Mouse (Mus musculus) heart, embryonic 15.5 days (tissue): ENCODE measurements around the gene Zfp185. TPM values are rescaled to one million over a fixed set of nuclear protein-coding genes. Genes with fewer than 3 reads are reported as not detected.

Experiments
- ATAC-seq: fragments of 200-750 bp; cut with Nextera tagmentation; replicated peaks from 2 replicates; pipeline ENCODE4 v1.8.0; 2017; ENCODE audit warnings: low read depth, moderate TSS enrichment; ENCODE audit not compliant: insufficient number of reproducible peaks, insufficient read depth, low FRiP score
- H3K27ac ChIP-seq: fragments of 300-500 bp; sonication (generic); 2 replicates; pipeline ENCODE4 v1.5.1; 2015; ENCODE audit warnings: mild to moderate bottlenecking, inconsistent platforms
- H3K27me3 ChIP-seq: fragments of 300-500 bp; sonication (generic); 2 replicates; pipeline ENCODE4 v1.6.1; 2015; ENCODE audit warnings: inconsistent platforms
- H3K36me3 ChIP-seq: fragments of 300-500 bp; sonication (generic); 2 replicates; pipeline ENCODE4 v1.6.1; 2015; ENCODE audit warnings: mild to moderate bottlenecking, inconsistent platforms
- H3K4me1 ChIP-seq: fragments of 300-500 bp; sonication (generic); replicated peaks from 2 replicates; pipeline ENCODE4 v1.6.1; 2015; ENCODE audit warnings: inconsistent platforms
- H3K4me2 ChIP-seq: fragments of 300-500 bp; sonication (generic); 2 replicates; pipeline ENCODE4 v1.6.1; 2015; ENCODE audit warnings: inconsistent platforms, mild to moderate bottlenecking, moderate library complexity
- H3K4me3 ChIP-seq: fragments of 300-500 bp; sonication (generic); 2 replicates; pipeline ENCODE4 v1.5.1; 2015; ENCODE audit warnings: mild to moderate bottlenecking, inconsistent platforms
- H3K9ac ChIP-seq: fragments of 300-500 bp; sonication (generic); 2 replicates; pipeline ENCODE4 v1.6.1; 2015; ENCODE audit warnings: mild to moderate bottlenecking, inconsistent platforms
- H3K9me3 ChIP-seq: fragments of 300-500 bp; sonication (generic); replicated peaks from 2 replicates; pipeline ENCODE4 v1.6.1; 2016; ENCODE audit warnings: inconsistent platforms
- WGBS: fragments of 180-500 bp; shearing (Covaris S2); methylation state at CpG from one replicate; pipeline ENCODE4 v1.1.7; 2015; ENCODE audit warnings: mixed read lengths; 5-methylcytosine and 5-hydroxymethylcytosine counted together
- polyA plus RNA-seq: library from polyadenylated mRNA; unstranded; fragments of >200 nt; fragmentation: Nextera tagmentation; extraction: Ambion mirVana; gene quantifications from 2 replicates; pipeline ENCODE4 v1.2.1, GENCODE M21; 2015

The Zfp185 gene
- polyA plus RNA-seq, 1 experiment from 2014 or later = 3.5 TPM

- Histone ChIP-seq H3K27me3 (no peaks in the 10 kb centered on the region; the same call in 1 of the 2 replicates), H3K4me3 (no peak overlapping the region), H3K36me3 (no peaks in the 10 kb centered on the region), H3K9me3 (no peaks in the 10 kb centered on the region), H3K9ac (no peak overlapping the region), H3K4me1 (no peaks in the 10 kb centered on the region), H3K4me2 (no peak overlapping the region), H3K27ac (no peak overlapping the region)
- ATAC-seq = no peak
- WGBS = 53% methylated on average over 3 of the region's 3 CpGs
These were observed 8.4 kb downstream of the Zfp185 start for GRCm38 (mm10) chrX:72995542-72995941.

DNA sequence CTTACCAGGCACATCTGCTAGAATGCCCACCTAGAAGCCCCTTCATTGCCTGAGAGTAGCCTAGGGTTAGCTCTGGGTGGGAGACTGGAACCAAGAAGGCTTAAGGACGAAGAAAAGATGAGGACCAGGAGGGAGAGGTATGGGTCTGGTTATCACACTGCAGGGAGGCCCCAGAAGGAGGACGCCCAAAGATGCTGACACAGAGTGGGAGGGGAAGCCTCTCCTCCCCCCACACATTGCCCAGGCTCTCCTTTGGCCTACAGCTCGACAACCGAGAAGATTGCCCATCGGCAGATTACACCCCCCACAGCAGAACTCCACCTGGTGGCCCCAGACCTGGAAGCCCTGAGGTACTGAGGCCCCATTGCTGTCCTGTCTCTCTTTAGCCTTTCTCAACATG, 16.0 kb downstream of the Zfp185 start:
- Histone ChIP-seq H3K4me3 (no peak overlapping the region), H3K4me2 (no peak overlapping the region), H3K4me1 (no peaks in the 10 kb centered on the region), H3K27me3 (no peaks in the 10 kb centered on the region), H3K9me3 (no peaks in the 10 kb centered on the region), H3K27ac (no peak overlapping the region), H3K9ac (no peak overlapping the region), H3K36me3 (no peaks in the 10 kb centered on the region)
- 66% methylated on average over 5 of the region's 5 CpGs for whole genome bisulfite sequencing
- ATAC-seq = no peak

DNA sequence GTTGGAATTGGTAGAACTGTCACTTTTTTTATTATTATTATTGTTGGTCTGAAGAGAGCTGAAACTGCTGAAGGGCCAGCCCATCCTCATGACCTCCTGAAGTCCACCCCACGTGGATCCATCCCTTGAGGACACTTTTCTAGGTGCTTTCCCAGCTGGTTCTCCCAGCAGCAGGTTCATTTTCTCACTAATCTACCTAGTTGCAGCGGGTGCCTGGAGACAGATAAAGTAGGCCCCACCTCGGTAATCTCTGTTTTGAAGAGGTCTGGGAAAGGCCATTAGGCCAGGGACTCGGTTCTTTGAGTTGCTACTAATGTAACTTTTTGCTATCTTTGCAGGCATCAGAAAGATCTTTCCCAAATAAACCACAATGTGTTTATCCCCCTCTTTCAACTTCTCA, 18.5 kb downstream of the Zfp185 start:
- Histone ChIP-seq H3K27ac (no peak overlapping the region), H3K9me3 (no peaks in the 10 kb centered on the region), H3K4me1 (no peaks in the 10 kb centered on the region), H3K4me3 (no peak overlapping the region), H3K4me2 (no peak overlapping the region), H3K9ac (no peak overlapping the region), H3K36me3 (no peaks in the 10 kb centered on the region), H3K27me3 (no peaks in the 10 kb centered on the region)
- WGBS = 57% methylated on average over 4 of the region's 4 CpGs
- ATAC-seq = no peak

DNA sequence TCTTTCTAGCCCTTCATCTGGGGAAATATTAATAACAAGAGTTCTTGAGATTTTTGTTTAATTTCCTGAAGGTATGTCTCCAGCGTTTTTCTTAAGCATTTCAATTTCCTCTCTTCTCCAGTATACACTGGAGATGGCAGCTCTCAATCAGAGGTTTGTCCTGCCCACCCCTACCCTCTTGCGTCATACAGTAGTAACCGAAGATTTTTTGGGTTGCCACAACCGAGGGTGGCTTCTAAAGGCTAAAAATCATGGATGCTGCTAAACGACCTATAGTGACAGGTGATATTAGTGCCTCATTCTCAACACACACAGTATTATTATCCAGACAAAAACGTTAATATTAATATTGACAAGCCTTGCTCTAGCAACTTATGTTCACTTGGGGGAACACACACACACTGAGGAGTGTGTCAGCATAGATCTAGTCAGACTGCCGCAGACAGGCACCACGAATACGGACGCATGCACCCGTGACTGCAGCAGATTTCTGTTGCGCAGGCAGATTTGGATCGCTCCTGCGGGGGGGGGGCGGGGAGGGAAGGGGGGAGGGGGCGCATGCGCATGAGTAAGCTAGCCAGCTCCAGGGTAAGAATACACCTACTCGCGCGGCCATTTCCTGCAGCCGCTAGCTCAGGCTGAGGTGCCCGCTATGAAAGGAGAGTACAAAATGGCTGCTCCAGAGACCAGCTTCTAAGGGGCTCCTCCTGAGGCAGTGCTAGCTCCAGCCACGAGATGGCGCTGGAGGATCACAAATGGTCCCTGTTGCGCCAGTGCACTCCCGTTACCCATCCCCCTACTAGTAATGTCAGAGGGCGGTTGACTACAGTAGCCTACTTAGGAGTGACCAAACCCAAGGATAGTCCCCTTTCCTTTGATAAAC, 20.7 kb downstream of the Zfp185 start:
- WGBS = 9% methylated on average over 24 of the region's 27 CpGs
- Histone ChIP-seq H3K27ac (peak overlapping the region; percentile 63), H3K9me3 (no peaks in the 10 kb centered on the region), H3K36me3 (no peaks in the 10 kb centered on the region), H3K9ac (no peak overlapping the region; the same call in 1 of the 2 replicates), H3K27me3 (no peaks in the 10 kb centered on the region), H3K4me2 (peak overlapping the region; percentile 61), H3K4me3 (peak overlapping the region; percentile 48), H3K4me1 (no peaks in the 10 kb centered on the region)
- peak; percentile 99 for ATAC-seq

- no peak for ATAC-seq
- H3K4me3 ChIP-seq = no peak overlapping the region
- no peaks in the 10 kb centered on the region for H3K4me1 ChIP-seq
- H3K36me3 ChIP-seq = no peaks in the 10 kb centered on the region
- no peak overlapping the region for H3K9ac ChIP-seq
- no peak overlapping the region for H3K4me2 ChIP-seq
- H3K9me3 ChIP-seq = no peaks in the 10 kb centered on the region
- H3K27ac ChIP-seq = no peak overlapping the region
- H3K27me3 ChIP-seq = peaks cover 3% of the 10 kb centered on the region; the same call in 1 of the 2 replicates
- WGBS = 59% methylated on average over 4 of the region's 4 CpGs
These were observed 25.7 kb downstream of the Zfp185 start for GRCm38 (mm10) chrX:73012846-73013245.

DNA sequence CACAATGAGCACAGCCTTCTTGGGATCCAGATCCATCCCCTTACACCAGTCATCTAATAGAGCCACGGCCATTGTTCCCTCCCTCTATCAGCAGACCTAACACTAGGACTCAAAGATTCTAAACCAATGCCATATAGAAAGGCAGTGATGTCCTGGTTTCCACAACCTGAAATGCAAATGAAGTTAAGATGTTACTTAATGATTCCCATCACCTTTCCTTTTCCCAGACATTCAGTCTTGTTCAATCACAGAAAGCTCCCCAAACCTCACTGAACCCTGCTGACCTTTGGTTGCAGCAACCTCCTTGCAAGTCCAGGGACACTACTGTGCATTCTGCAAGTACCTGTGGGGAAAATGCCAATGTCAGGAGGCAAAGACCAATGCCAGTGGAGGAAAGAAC, 49.9 kb downstream of the Zfp185 start, which contains the start of gene Pnma5:
TSS of gene Pnma5 (minus strand) at position 101 of the 400 bp plus-strand sequence.
- no peaks in the 10 kb centered on the region for H3K9me3 ChIP-seq
- H3K27ac ChIP-seq = no peak within 1 kb of the TSS
- ATAC-seq = no peak
- H3K36me3 ChIP-seq = no peaks in the 10 kb centered on the region
- no peaks in the 10 kb centered on the region for H3K4me1 ChIP-seq
- no peak within 1 kb of the TSS for H3K4me3 ChIP-seq
- H3K4me2 ChIP-seq = no peak within 1 kb of the TSS
- peaks cover 8% of the 10 kb centered on the region; the same call in 1 of the 2 replicates for H3K27me3 ChIP-seq
- WGBS = 72% methylated on average over 1 of the region's 1 CpGs
- H3K9ac ChIP-seq = no peak within 1 kb of the TSS

DNA sequence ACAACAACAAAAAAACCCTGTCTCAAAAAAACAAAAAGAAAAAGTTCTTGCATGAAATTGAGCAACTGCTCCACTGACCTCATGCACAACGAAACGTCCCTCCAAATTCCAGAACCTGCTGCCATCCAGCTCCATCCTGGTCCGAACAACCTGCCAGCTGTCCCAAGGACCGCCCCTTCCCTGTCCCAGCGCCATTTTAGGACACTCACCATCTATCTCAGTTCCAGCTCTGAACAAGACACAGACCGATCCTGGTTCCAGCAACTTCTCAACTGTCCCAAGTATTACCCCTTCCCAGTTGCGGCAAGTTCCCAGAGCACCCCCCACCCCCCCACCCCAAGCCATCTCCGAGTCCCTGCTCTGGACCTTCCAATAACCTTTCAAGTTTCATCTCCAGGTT, 51.7 kb downstream of the Zfp185 start:
- H3K4me2 ChIP-seq = no peak overlapping the region
- no peak for ATAC-seq
- H3K36me3 ChIP-seq = no peaks in the 10 kb centered on the region
- H3K27ac ChIP-seq = no peak overlapping the region
- no peak overlapping the region for H3K9ac ChIP-seq
- H3K27me3 ChIP-seq = peaks cover 3% of the 10 kb centered on the region; the same call in 1 of the 2 replicates
- no peak overlapping the region for H3K4me3 ChIP-seq
- H3K4me1 ChIP-seq = no peaks in the 10 kb centered on the region
- no peaks in the 10 kb centered on the region for H3K9me3 ChIP-seq
- WGBS = 77% methylated on average over 8 of the region's 8 CpGs

DNA sequence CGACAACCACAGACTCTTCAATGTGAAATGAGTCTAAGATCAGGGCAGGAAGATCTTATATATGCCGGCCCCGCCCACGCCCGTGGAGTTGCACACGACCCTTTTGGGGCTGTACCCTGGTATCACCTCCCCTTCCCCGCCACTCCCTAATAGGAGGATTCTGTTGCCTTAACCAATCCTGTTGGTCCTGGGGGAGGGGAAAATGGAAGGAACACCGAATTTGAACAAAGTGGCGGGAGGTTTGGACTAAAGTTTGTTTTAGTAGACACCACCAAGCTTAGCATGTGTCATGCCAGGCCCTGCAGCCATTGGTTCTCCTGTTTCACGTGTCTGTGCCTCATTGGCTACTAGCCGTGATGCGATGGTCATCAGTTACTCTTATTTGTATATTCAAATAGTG, 52.5 kb downstream of the Zfp185 start:
- no peaks in the 10 kb centered on the region for H3K36me3 ChIP-seq
- H3K27me3 ChIP-seq = peaks cover 3% of the 10 kb centered on the region; the same call in 1 of the 2 replicates
- H3K4me1 ChIP-seq = no peaks in the 10 kb centered on the region
- H3K4me3 ChIP-seq = no peak overlapping the region
- H3K27ac ChIP-seq = no peak overlapping the region
- H3K4me2 ChIP-seq = no peak overlapping the region
- no peak overlapping the region for H3K9ac ChIP-seq
- ATAC-seq = no peak
- no peaks in the 10 kb centered on the region for H3K9me3 ChIP-seq
- WGBS = 78% methylated on average over 12 of the region's 12 CpGs

DNA sequence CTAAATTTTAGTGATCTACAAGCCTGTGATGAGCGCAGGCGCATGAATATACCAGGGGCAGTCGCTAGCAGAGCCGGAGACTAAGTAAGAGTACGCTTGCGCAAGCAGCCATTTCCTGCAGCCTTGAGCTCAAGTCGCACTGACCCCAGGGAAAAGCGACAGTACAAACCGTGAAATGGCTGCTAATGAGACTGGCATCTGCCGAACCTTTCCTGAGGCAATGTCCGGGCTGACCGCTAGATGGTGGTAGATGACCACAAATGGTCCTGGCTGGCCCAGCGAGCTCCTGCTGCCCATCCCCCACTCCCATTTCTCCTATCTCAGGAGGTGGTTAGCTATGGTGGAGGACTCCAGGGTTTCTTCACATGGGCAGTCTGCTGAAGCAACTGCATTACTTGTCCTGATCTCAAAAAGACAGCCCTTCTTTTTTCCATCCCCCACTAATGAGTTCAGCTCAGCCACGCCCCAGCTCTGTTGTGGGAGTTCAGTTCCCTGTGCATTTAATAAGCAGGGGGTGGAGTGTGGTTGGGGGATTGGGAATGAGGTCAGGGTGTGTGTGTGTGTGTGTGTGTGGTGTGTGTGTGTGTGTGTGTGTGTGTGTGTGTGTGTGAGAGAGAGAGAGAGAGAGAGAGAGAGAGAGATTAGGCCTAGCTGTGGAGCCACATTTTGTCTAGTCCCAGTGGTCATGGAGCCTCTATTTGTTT, 66.9 kb downstream of the Zfp185 start:
- WGBS = 15% methylated on average over 14 of the region's 14 CpGs
- no peak overlapping the region; the same call in 1 of the 2 replicates for H3K4me3 ChIP-seq
- H3K36me3 ChIP-seq = no peaks in the 10 kb centered on the region
- no peak overlapping the region for H3K9ac ChIP-seq
- H3K4me2 ChIP-seq = peak overlapping the region; percentile 41
- H3K9me3 ChIP-seq = no peaks in the 10 kb centered on the region
- H3K27me3 ChIP-seq = no peaks in the 10 kb centered on the region
- H3K27ac ChIP-seq = no peak overlapping the region
- ATAC-seq = peak; percentile 91
- H3K4me1 ChIP-seq = no peaks in the 10 kb centered on the region

DNA sequence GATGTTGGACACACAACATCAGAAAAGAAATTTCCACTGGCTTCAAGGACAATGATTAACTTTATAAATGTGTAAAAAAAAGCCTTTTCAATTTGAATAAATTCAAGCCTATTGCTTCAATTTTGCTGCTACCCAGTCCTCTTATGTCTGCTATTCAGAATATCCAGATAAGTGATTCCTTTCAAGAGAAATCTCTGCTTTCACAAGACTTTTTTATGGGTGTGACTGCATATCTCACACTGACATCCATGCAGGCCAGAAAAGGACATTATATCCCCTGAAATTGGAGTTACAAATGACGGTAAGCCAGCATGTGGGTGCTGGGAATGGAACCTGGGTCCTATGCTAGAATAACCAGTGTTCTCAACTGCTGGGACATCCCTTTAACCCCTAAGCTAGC, 74.4 kb downstream of the Zfp185 start:
- H3K27ac ChIP-seq = no peak overlapping the region
- no peak overlapping the region for H3K9ac ChIP-seq
- H3K4me2 ChIP-seq = no peak overlapping the region
- H3K27me3 ChIP-seq = peaks cover 18% of the 10 kb centered on the region
- no peaks in the 10 kb centered on the region for H3K9me3 ChIP-seq
- ATAC-seq = no peak
- 83% methylated on average over 1 of the region's 1 CpGs for WGBS
- peaks cover 5% of the 10 kb centered on the region; the same call in 1 of the 2 replicates for H3K4me1 ChIP-seq
- H3K36me3 ChIP-seq = no peaks in the 10 kb centered on the region
- H3K4me3 ChIP-seq = no peak overlapping the region

- no peak for ATAC-seq
- H3K27me3 ChIP-seq = peaks cover 18% of the 10 kb centered on the region
- no peak overlapping the region for H3K4me3 ChIP-seq
- H3K9ac ChIP-seq = no peak overlapping the region
- H3K9me3 ChIP-seq = no peaks in the 10 kb centered on the region
- peaks cover 5% of the 10 kb centered on the region; the same call in 1 of the 2 replicates for H3K4me1 ChIP-seq
- WGBS = 27% methylated on average over 5 of the region's 5 CpGs
- no peak overlapping the region for H3K27ac ChIP-seq
- no peaks in the 10 kb centered on the region for H3K36me3 ChIP-seq
- no peak overlapping the region for H3K4me2 ChIP-seq
These were observed 75.2 kb downstream of the Zfp185 start for GRCm38 (mm10) chrX:73062323-73062722.
